Mouse (Mus musculus): ENCODE measurements around the gene Lrp6. TPM values are rescaled to one million over a fixed set of nuclear protein-coding genes. Genes with fewer than 3 reads are reported as not detected.

The Lrp6 gene
- polyA plus RNA-seq, 1 experiment from 2014 or later = 20.6 TPM

GRCm38 (mm10) chr6:134559635-134560034 lies 7.1 kb downstream of the Lrp6 start:
- no peak overlapping the region for H3K4me2 ChIP-seq
- H3K9ac ChIP-seq (ENCODE audit: low read depth, low read length) = no peak overlapping the region
- 78% methylated on average over 3 of the region's 3 CpGs for WGBS (ENCODE audit: insufficient replicate concordance)
- no peak overlapping the region for H3K27ac ChIP-seq (ENCODE audit: low read depth, low read length)
- H3K4me3 ChIP-seq (ENCODE audit: low read depth, low read length) = no peak overlapping the region
- H3K4me1 ChIP-seq (ENCODE audit: control insufficient read depth, insufficient read depth, low read length) = peaks cover 19% of the 10 kb centered on the region
- no peaks in the 10 kb centered on the region for H3K36me3 ChIP-seq (ENCODE audit: control insufficient read depth, insufficient read depth, low read length)
- ATAC-seq (replicated peaks; ENCODE audit: insufficient number of reproducible peaks, low FRiP score, low TSS enrichment) = no peak
- H3K9me3 ChIP-seq (replicated peaks; ENCODE audit: control insufficient read depth, low read length) = no peaks in the 10 kb centered on the region
- H3K27me3 ChIP-seq (ENCODE audit: control insufficient read depth, insufficient read depth, low read length) = no peaks in the 10 kb centered on the region

GRCm38 (mm10) chr6:134558546-134559129 lies 8.1 kb downstream of the Lrp6 start:
- no peak for ATAC-seq (replicated peaks; ENCODE audit: insufficient number of reproducible peaks, low FRiP score, low TSS enrichment)
- H3K27me3 ChIP-seq (ENCODE audit: control insufficient read depth, insufficient read depth, low read length) = no peaks in the 10 kb centered on the region
- peaks cover 15% of the 10 kb centered on the region for H3K4me1 ChIP-seq (ENCODE audit: control insufficient read depth, insufficient read depth, low read length)
- H3K4me3 ChIP-seq (ENCODE audit: low read depth, low read length) = no peak overlapping the region
- no peaks in the 10 kb centered on the region for H3K36me3 ChIP-seq (ENCODE audit: control insufficient read depth, insufficient read depth, low read length)
- H3K4me2 ChIP-seq = no peak overlapping the region
- 67% methylated on average over 8 of the region's 8 CpGs for whole genome bisulfite sequencing (ENCODE audit: insufficient replicate concordance)
- no peaks in the 10 kb centered on the region for H3K9me3 ChIP-seq (replicated peaks; ENCODE audit: control insufficient read depth, low read length)
- H3K9ac ChIP-seq (ENCODE audit: low read depth, low read length) = no peak overlapping the region
- H3K27ac ChIP-seq (ENCODE audit: low read depth, low read length) = no peak overlapping the region

- H3K4me2 ChIP-seq = no peak overlapping the region
- H3K27ac ChIP-seq (ENCODE audit: low read depth, low read length) = no peak overlapping the region
- WGBS (ENCODE audit: insufficient replicate concordance) = 74% methylated on average over 1 of the region's 1 CpGs
- H3K9ac ChIP-seq (ENCODE audit: low read depth, low read length) = no peak overlapping the region
- ATAC-seq (replicated peaks; ENCODE audit: insufficient number of reproducible peaks, low FRiP score, low TSS enrichment) = no peak
- H3K27me3 ChIP-seq (ENCODE audit: control insufficient read depth, insufficient read depth, low read length) = no peaks in the 10 kb centered on the region
- peaks cover 13% of the 10 kb centered on the region for H3K4me1 ChIP-seq (ENCODE audit: control insufficient read depth, insufficient read depth, low read length)
- H3K9me3 ChIP-seq (replicated peaks; ENCODE audit: control insufficient read depth, low read length) = no peaks in the 10 kb centered on the region
- H3K36me3 ChIP-seq (ENCODE audit: control insufficient read depth, insufficient read depth, low read length) = no peaks in the 10 kb centered on the region
- no peak overlapping the region for H3K4me3 ChIP-seq (ENCODE audit: low read depth, low read length)
Observed at GRCm38 (mm10) chr6:134557043-134557442, 9.7 kb downstream of the Lrp6 start.

- H3K9ac ChIP-seq (ENCODE audit: low read depth, low read length) = no peak overlapping the region
- no peak overlapping the region for H3K4me2 ChIP-seq
- H3K36me3 ChIP-seq (ENCODE audit: control insufficient read depth, insufficient read depth, low read length) = no peaks in the 10 kb centered on the region
- H3K4me1 ChIP-seq (ENCODE audit: control insufficient read depth, insufficient read depth, low read length) = peaks cover 13% of the 10 kb centered on the region
- no peaks in the 10 kb centered on the region for H3K27me3 ChIP-seq (ENCODE audit: control insufficient read depth, insufficient read depth, low read length)
- H3K9me3 ChIP-seq (replicated peaks; ENCODE audit: control insufficient read depth, low read length) = no peaks in the 10 kb centered on the region
- no peak for ATAC-seq (replicated peaks; ENCODE audit: insufficient number of reproducible peaks, low FRiP score, low TSS enrichment)
- WGBS (ENCODE audit: insufficient replicate concordance) = 69% methylated on average over 7 of the region's 7 CpGs
- no peak overlapping the region for H3K27ac ChIP-seq (ENCODE audit: low read depth, low read length)
- no peak overlapping the region for H3K4me3 ChIP-seq (ENCODE audit: low read depth, low read length)
Observed at GRCm38 (mm10) chr6:134556185-134556950, 10.4 kb downstream of the Lrp6 start.

GRCm38 (mm10) chr6:134555178-134555577 lies 11.6 kb downstream of the Lrp6 start:
- Histone ChIP-seq H3K9me3 (replicated peaks; ENCODE audit: control insufficient read depth, low read length) (no peaks in the 10 kb centered on the region), H3K4me1 (ENCODE audit: control insufficient read depth, insufficient read depth, low read length) (peaks cover 17% of the 10 kb centered on the region), H3K27me3 (ENCODE audit: control insufficient read depth, insufficient read depth, low read length) (no peaks in the 10 kb centered on the region), H3K9ac (ENCODE audit: low read depth, low read length) (no peak overlapping the region), H3K27ac (ENCODE audit: low read depth, low read length) (no peak overlapping the region), H3K4me2 (no peak overlapping the region), H3K36me3 (ENCODE audit: control insufficient read depth, insufficient read depth, low read length) (no peaks in the 10 kb centered on the region), H3K4me3 (ENCODE audit: low read depth, low read length) (no peak overlapping the region)
- ATAC-seq (replicated peaks; ENCODE audit: insufficient number of reproducible peaks, low FRiP score, low TSS enrichment) = no peak
- 89% methylated on average over 3 of the region's 3 CpGs for WGBS (ENCODE audit: insufficient replicate concordance)

- WGBS (ENCODE audit: insufficient replicate concordance) = 82% methylated on average over 4 of the region's 4 CpGs
- no peaks in the 10 kb centered on the region for H3K9me3 ChIP-seq (replicated peaks; ENCODE audit: control insufficient read depth, low read length)
- no peak for ATAC-seq (replicated peaks; ENCODE audit: insufficient number of reproducible peaks, low FRiP score, low TSS enrichment)
- no peaks in the 10 kb centered on the region for H3K36me3 ChIP-seq (ENCODE audit: control insufficient read depth, insufficient read depth, low read length)
- H3K4me1 ChIP-seq (ENCODE audit: control insufficient read depth, insufficient read depth, low read length) = peaks cover 17% of the 10 kb centered on the region
- no peak overlapping the region for H3K4me2 ChIP-seq
- no peak overlapping the region for H3K9ac ChIP-seq (ENCODE audit: low read depth, low read length)
- H3K27me3 ChIP-seq (ENCODE audit: control insufficient read depth, insufficient read depth, low read length) = no peaks in the 10 kb centered on the region
- no peak overlapping the region for H3K4me3 ChIP-seq (ENCODE audit: low read depth, low read length)
- no peak overlapping the region for H3K27ac ChIP-seq (ENCODE audit: low read depth, low read length)
Observed at GRCm38 (mm10) chr6:134554230-134554629, 12.5 kb downstream of the Lrp6 start.

GRCm38 (mm10) chr6:134551007-134551406 lies 15.8 kb downstream of the Lrp6 start:
- no peak for ATAC-seq (replicated peaks; ENCODE audit: insufficient number of reproducible peaks, low FRiP score, low TSS enrichment)
- H3K36me3 ChIP-seq (ENCODE audit: control insufficient read depth, insufficient read depth, low read length) = no peaks in the 10 kb centered on the region
- WGBS (ENCODE audit: insufficient replicate concordance) = 32% methylated on average over 1 of the region's 1 CpGs
- H3K27me3 ChIP-seq (ENCODE audit: control insufficient read depth, insufficient read depth, low read length) = no peaks in the 10 kb centered on the region
- no peaks in the 10 kb centered on the region for H3K9me3 ChIP-seq (replicated peaks; ENCODE audit: control insufficient read depth, low read length)
- peaks cover 11% of the 10 kb centered on the region for H3K4me1 ChIP-seq (ENCODE audit: control insufficient read depth, insufficient read depth, low read length)
- no peak overlapping the region for H3K4me2 ChIP-seq
- H3K4me3 ChIP-seq (ENCODE audit: low read depth, low read length) = no peak overlapping the region
- H3K27ac ChIP-seq (ENCODE audit: low read depth, low read length) = no peak overlapping the region
- H3K9ac ChIP-seq (ENCODE audit: low read depth, low read length) = no peak overlapping the region

GRCm38 (mm10) chr6:134550396-134550795 lies 16.4 kb downstream of the Lrp6 start:
- no peaks in the 10 kb centered on the region for H3K9me3 ChIP-seq (replicated peaks; ENCODE audit: control insufficient read depth, low read length)
- H3K27ac ChIP-seq (ENCODE audit: low read depth, low read length) = no peak overlapping the region
- no peak overlapping the region for H3K4me2 ChIP-seq
- no peak overlapping the region for H3K4me3 ChIP-seq (ENCODE audit: low read depth, low read length)
- peaks cover 8% of the 10 kb centered on the region for H3K4me1 ChIP-seq (ENCODE audit: control insufficient read depth, insufficient read depth, low read length)
- ATAC-seq (replicated peaks; ENCODE audit: insufficient number of reproducible peaks, low FRiP score, low TSS enrichment) = no peak
- H3K36me3 ChIP-seq (ENCODE audit: control insufficient read depth, insufficient read depth, low read length) = no peaks in the 10 kb centered on the region
- H3K27me3 ChIP-seq (ENCODE audit: control insufficient read depth, insufficient read depth, low read length) = no peaks in the 10 kb centered on the region
- 65% methylated on average over 1 of the region's 1 CpGs for WGBS (ENCODE audit: insufficient replicate concordance)
- H3K9ac ChIP-seq (ENCODE audit: low read depth, low read length) = no peak overlapping the region

GRCm38 (mm10) chr6:134544843-134545242 lies 21.9 kb downstream of the Lrp6 start:
- Histone ChIP-seq H3K27me3 (ENCODE audit: control insufficient read depth, insufficient read depth, low read length) (no peaks in the 10 kb centered on the region), H3K9me3 (replicated peaks; ENCODE audit: control insufficient read depth, low read length) (no peaks in the 10 kb centered on the region), H3K27ac (ENCODE audit: low read depth, low read length) (no peak overlapping the region), H3K4me2 (no peak overlapping the region), H3K4me1 (ENCODE audit: control insufficient read depth, insufficient read depth, low read length) (peaks cover 10% of the 10 kb centered on the region), H3K4me3 (ENCODE audit: low read depth, low read length) (no peak overlapping the region), H3K9ac (ENCODE audit: low read depth, low read length) (no peak overlapping the region), H3K36me3 (ENCODE audit: control insufficient read depth, insufficient read depth, low read length) (no peaks in the 10 kb centered on the region)
- no peak for ATAC-seq (replicated peaks; ENCODE audit: insufficient number of reproducible peaks, low FRiP score, low TSS enrichment)
- 78% methylated on average over 3 of the region's 3 CpGs for WGBS (ENCODE audit: insufficient replicate concordance)

All from heart, embryonic 11.5 days (tissue).